Mouse (Mus musculus) megakaryocyte, embryonic 14.5 days (primary cell): ENCODE measurements around the gene Timmdc1.

Experiments
- FLI1 ChIP-seq: IDR thresholded peaks from 2 replicates; pipeline ENCODE4 v1.6.1; 2012; ENCODE audit warnings: low read length, inconsistent platforms, mixed read lengths
- GATA1 ChIP-seq: IDR thresholded peaks from 3 replicates; pipeline ENCODE4 v1.6.1; 2012; ENCODE audit warnings: mixed read lengths, low read length, inconsistent platforms, borderline replicate concordance

DNA sequence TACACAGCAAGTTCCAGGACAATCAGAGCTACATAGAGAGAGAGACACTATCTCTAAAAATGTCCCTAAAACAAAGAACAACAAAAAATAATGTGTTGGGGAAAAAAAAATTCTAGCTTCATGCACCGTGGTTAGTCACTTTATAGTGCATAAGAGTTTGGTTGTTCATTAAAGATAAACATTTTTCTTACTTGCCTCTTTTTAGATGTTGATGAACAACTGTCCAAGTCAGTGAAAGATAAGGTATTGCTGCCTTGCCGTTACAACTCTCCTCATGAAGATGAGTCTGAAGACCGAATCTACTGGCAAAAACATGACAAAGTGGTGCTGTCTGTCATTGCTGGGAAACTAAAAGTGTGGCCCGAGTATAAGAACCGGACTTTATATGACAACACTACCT lies 48.8 kb downstream of the Timmdc1 start:
- no peak for TF ChIP-seq GATA1
- TF ChIP-seq FLI1, result no peak
